Mouse (Mus musculus) megakaryocyte, embryonic 14.5 days (primary cell): ENCODE measurements around the gene Spi1.

Source experiments
- FLI1 ChIP-seq: IDR thresholded peaks from 2 replicates; pipeline ENCODE4 v1.6.1; 2012; ENCODE audit warnings: low read length, inconsistent platforms, mixed read lengths
- GATA1 ChIP-seq: IDR thresholded peaks from 3 replicates; pipeline ENCODE4 v1.6.1; 2012; ENCODE audit warnings: mixed read lengths, low read length, inconsistent platforms, borderline replicate concordance

GRCm38 (mm10) chr2:91058435-91058834 lies 23.8 kb upstream of the Spi1 start:
- no peak for TF ChIP-seq GATA1
- no peak for TF ChIP-seq FLI1
